Mouse (Mus musculus) embryonic facial prominence, embryonic 14.5 days (tissue): Measurements from ENCODE around the gene Rph3al. TPM values are rescaled to one million over a fixed set of nuclear protein-coding genes. Genes with fewer than 3 reads are reported as not detected.

Experiments used
- ATAC-seq: fragments of 200-750 bp; cut with Nextera tagmentation; 2 replicates; pipeline ENCODE4 v1.8.0; 2017; ENCODE audit warnings: low read depth, moderate number of reproducible peaks, moderate TSS enrichment
- DNase-seq: peaks from one replicate; pipeline ENCODE4 v3.0.0-alpha.2; 2015; ENCODE audit warnings: low spot score
- H3K27ac ChIP-seq: fragments of 300-500 bp; sonication (generic); replicated peaks from 2 replicates; pipeline ENCODE4 v1.5.1; 2014; ENCODE audit warnings: low read depth, mild to moderate bottlenecking, low read length, moderate library complexity
- H3K27me3 ChIP-seq: fragments of 300-500 bp; sonication (generic); replicated peaks from 2 replicates; pipeline ENCODE4 v1.6.1; 2014; ENCODE audit warnings: low read length; ENCODE audit not compliant: control insufficient read depth, insufficient read depth
- H3K36me3 ChIP-seq: fragments of 300-500 bp; sonication (generic); 2 replicates; pipeline ENCODE4 v1.6.1; 2014; ENCODE audit warnings: low read length, mixed read lengths; ENCODE audit not compliant: control insufficient read depth, insufficient read depth
- H3K4me1 ChIP-seq: fragments of 300-500 bp; sonication (generic); 2 replicates; pipeline ENCODE4 v1.6.1; 2014; ENCODE audit warnings: antibody characterized with exemption, low read length; ENCODE audit not compliant: control insufficient read depth, insufficient read depth
- H3K4me2 ChIP-seq: fragments of 300-500 bp; sonication (generic); 2 replicates; pipeline ENCODE4 v1.6.1; 2014; ENCODE audit warnings: low read depth, mild to moderate bottlenecking, low read length, moderate library complexity, mixed read lengths
- H3K4me3 ChIP-seq: fragments of 300-500 bp; sonication (generic); 2 replicates; pipeline ENCODE4 v1.5.1; 2014; ENCODE audit warnings: low read depth, mild to moderate bottlenecking, low read length
- H3K9ac ChIP-seq: fragments of 300-500 bp; sonication (generic); 2 replicates; pipeline ENCODE4 v1.6.1; 2014; ENCODE audit warnings: low read depth, mild to moderate bottlenecking, low read length, moderate library complexity, mixed read lengths
- H3K9me3 ChIP-seq: fragments of 300-500 bp; sonication (generic); 2 replicates; pipeline ENCODE4 v1.6.1; 2016; ENCODE audit warnings: low read length; ENCODE audit not compliant: control insufficient read depth
- WGBS: fragments of 180-500 bp; shearing (Covaris S2); extraction: QIAGEN DNeasy Blood & Tissue Kit; methylation state at CpG from one replicate; pipeline ENCODE4 v1.1.7; 2014; 5-methylcytosine and 5-hydroxymethylcytosine counted together
- polyA plus RNA-seq: library from polyadenylated mRNA; unstranded; fragments of >200 nt; fragmentation: Nextera tagmentation; extraction: Ambion mirVana; gene quantifications from 2 replicates; pipeline ENCODE4 v1.2.1, GENCODE M21; 2014

Rph3al gene
- polyA plus RNA-seq, 1 experiment from 2014 or later = 3.0 TPM

DNA sequence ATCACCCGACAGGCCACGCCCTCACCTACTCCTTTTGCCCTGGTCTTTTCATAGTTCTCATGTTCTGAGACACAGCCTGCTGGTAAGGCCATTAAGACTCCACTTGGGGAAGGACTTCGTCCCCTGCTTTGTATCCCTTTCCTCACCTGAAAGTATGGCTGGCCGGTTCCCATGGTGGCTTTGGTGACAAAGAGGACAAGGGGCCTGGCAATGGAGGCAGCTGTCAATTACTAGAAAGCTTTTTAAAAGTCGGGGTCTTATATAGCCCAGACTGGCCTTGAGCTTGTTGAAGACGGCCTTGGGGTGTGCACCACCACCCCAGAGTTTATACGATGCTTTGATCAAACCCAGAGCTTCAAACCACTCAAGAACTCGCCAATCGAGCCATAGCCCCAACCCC lies 39.7 kb downstream of the Rph3al start:
- Histone ChIP-seq H3K9me3 (no peaks in the 10 kb centered on the region), H3K4me2 (no peak overlapping the region), H3K4me3 (no peak overlapping the region), H3K9ac (no peak overlapping the region), H3K27me3 (no peaks in the 10 kb centered on the region), H3K27ac (no peak overlapping the region), H3K4me1 (no peaks in the 10 kb centered on the region), H3K36me3 (no peaks in the 10 kb centered on the region)
- no peak for DNase-seq
- ATAC-seq = no peak
- WGBS = 86% methylated on average over 9 of the region's 9 CpGs

DNA sequence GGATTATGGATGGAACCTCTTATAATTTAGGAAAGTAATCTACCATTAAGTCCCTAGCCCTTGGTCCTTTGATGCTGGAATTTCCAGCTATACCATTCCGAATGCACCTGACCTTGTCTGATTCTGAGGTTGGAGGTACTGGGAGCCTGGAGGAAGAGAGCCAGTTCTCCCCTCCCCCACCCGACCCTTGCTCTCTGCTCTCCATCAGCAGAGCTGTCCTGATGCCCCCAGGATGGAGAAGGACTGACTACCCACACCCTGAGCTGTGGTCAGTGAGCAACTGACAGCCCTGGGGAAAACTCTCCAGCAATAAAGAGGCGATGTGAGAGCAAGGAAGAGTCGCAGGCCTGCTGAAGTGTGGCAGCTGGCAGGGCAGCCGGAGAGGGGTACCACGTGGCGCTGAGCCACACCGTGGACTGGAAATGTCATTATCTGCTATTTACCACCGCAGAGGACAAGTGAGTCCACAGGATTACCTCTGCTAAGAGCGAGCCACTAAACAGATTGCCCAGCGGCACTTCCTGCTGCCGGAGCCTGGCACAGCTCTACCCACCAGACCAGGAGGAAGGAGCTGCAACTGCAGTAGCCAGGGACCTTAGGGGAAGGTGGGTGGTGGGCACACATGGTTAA lies 43.3 kb downstream of the Rph3al start:
- Histone ChIP-seq H3K36me3 (no peaks in the 10 kb centered on the region), H3K4me3 (no peak overlapping the region), H3K9me3 (no peaks in the 10 kb centered on the region), H3K27ac (no peak overlapping the region), H3K4me1 (no peaks in the 10 kb centered on the region), H3K9ac (no peak overlapping the region), H3K27me3 (no peaks in the 10 kb centered on the region), H3K4me2 (no peak overlapping the region)
- DNase-seq (no peak), ATAC-seq (no peak)
- WGBS = 64% methylated on average over 11 of the region's 12 CpGs

DNA sequence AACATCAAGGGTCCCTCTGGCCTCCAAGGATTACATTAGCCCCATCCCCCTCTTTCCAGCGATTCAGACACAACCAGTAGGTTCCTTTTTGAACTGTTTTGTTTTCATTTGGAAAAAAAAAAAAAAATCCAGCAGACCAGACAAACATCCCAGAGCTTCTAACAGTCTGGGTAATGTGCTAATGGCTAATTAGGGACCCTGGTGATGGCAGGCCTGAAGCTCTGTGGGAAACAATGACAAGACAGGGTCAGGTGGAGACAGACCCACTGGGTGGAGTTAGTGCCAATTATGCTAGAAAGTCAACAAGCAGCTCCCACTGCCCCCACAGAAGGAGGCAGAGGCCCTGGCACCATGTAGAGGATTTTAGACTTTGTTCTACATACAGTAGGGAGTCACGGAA lies 44.3 kb downstream of the Rph3al start:
- no peak overlapping the region for H3K9ac ChIP-seq
- no peak overlapping the region for H3K4me2 ChIP-seq
- no peaks in the 10 kb centered on the region for H3K9me3 ChIP-seq
- H3K4me3 ChIP-seq = no peak overlapping the region
- H3K27ac ChIP-seq = no peak overlapping the region
- DNase-seq = no peak
- H3K27me3 ChIP-seq = no peaks in the 10 kb centered on the region
- 70% methylated on average over 2 of the region's 2 CpGs for WGBS
- H3K36me3 ChIP-seq = no peaks in the 10 kb centered on the region
- H3K4me1 ChIP-seq = no peaks in the 10 kb centered on the region
- ATAC-seq = no peak

DNA sequence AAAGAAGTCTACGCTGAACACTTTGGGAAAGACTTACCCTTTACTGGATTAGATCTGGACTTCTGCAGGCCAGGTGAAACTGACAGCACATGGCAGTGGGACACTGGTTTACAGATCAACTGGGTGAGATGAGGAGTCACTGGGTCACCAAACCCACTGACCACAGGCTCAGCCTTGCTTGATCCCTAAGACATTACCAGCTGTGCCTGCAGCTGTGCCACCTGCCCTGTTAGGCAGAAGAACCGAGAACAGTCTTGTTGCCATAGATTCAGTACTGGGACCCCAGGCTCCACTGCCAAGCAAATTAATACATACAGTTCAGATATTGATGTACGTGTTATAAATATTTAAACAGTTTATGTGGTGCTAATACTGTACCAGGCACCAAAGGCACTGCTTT lies 50.9 kb downstream of the Rph3al start:
- WGBS = 73% methylated on average over 3 of the region's 3 CpGs

DNA sequence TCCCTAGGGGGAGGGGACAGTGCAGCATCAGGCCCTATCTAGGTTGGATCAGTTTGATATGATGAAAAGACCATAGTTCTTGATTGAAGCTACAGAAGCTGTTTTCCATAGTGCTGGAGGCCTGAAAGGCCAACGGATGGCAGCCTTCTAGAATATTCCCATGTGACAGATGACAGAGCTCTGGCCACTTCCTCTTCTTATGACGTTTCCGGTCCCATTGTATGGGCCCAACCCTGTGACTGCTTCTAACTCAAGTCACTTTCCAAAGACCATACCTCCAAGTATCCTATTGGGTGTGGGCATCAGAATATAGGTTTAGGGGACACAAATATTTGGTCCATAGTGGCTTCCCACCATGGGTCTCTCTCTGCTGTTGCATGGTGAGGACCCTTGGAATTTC lies 57.0 kb downstream of the Rph3al start:
- H3K4me3 ChIP-seq = no peak overlapping the region
- ATAC-seq (no peak), DNase-seq (no peak)
- no peaks in the 10 kb centered on the region for H3K9me3 ChIP-seq
- H3K4me2 ChIP-seq = no peak overlapping the region
- no peaks in the 10 kb centered on the region for H3K27me3 ChIP-seq
- no peak overlapping the region for H3K9ac ChIP-seq
- H3K27ac ChIP-seq = no peak overlapping the region
- peaks cover 19% of the 10 kb centered on the region for H3K4me1 ChIP-seq
- 84% methylated on average over 3 of the region's 3 CpGs for WGBS
- H3K36me3 ChIP-seq = no peaks in the 10 kb centered on the region

More for the DNA sequence above, 50.9 kb downstream of the Rph3al start:
- no peaks in the 10 kb centered on the region for H3K9me3 ChIP-seq
- DNase-seq (no peak), ATAC-seq (no peak)
- H3K27me3 ChIP-seq = no peaks in the 10 kb centered on the region
- no peak overlapping the region for H3K27ac ChIP-seq
- H3K9ac ChIP-seq = no peak overlapping the region
- H3K4me3 ChIP-seq = no peak overlapping the region
- no peaks in the 10 kb centered on the region for H3K36me3 ChIP-seq
- no peak overlapping the region for H3K4me2 ChIP-seq
- no peaks in the 10 kb centered on the region for H3K4me1 ChIP-seq

DNA sequence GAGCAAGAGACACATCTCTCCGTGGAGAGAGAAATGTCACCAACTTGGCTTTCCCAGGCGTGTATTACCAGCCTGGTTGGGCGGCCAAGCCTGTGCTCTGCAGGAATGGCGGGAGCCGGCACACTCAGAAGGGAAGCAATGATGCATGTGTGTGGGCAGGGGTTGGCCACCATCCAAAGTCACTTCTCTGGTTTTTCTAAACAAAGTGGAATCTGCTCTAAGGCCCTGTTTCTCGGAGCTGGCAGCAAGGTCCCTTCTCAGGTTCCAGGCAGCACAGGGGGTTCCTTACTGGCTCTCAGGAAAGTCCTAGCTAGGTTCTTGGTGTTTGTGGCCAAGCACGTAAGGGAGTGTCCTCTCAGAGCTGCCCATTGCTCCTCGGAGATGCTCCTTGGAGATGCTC lies 58.2 kb downstream of the Rph3al start:
- Histone ChIP-seq H3K4me2 (no peak overlapping the region), H3K36me3 (no peaks in the 10 kb centered on the region), H3K4me1 (peaks cover 20% of the 10 kb centered on the region), H3K9ac (no peak overlapping the region; the same call in 1 of the 2 replicates), H3K9me3 (no peaks in the 10 kb centered on the region), H3K27ac (peak overlapping the region; percentile 5; the same call in 1 of the 2 replicates), H3K27me3 (no peaks in the 10 kb centered on the region), H3K4me3 (no peak overlapping the region)
- WGBS = 39% methylated on average over 8 of the region's 8 CpGs
- DNase-seq (peak; percentile 87), ATAC-seq (no peak)

DNA sequence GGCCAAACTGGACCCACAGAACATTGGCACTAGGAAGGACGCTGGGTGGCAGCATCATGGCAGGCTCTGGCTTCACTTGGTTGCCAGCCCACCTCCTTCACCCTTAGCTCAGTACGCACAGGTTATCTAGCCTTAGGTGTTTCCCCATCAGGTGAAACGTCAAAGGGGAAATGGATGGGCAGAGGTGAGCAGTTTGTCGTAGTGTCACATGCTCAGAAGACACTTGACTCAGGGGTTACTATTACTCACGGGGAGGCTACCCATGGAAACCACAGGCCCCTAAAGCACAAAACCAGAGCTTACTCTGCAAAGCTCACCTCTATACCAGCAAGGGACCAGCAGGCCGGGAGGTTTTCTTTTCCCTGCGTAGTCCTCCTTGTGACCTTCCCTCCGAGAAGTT lies 59.8 kb downstream of the Rph3al start:
- Histone ChIP-seq H3K4me1 (peaks cover 20% of the 10 kb centered on the region), H3K27me3 (no peaks in the 10 kb centered on the region), H3K4me2 (no peak overlapping the region), H3K9ac (no peak overlapping the region), H3K36me3 (no peaks in the 10 kb centered on the region), H3K4me3 (no peak overlapping the region), H3K27ac (no peak overlapping the region), H3K9me3 (no peaks in the 10 kb centered on the region)
- DNase-seq (no peak), ATAC-seq (no peak)
- WGBS = 87% methylated on average over 8 of the region's 8 CpGs

DNA sequence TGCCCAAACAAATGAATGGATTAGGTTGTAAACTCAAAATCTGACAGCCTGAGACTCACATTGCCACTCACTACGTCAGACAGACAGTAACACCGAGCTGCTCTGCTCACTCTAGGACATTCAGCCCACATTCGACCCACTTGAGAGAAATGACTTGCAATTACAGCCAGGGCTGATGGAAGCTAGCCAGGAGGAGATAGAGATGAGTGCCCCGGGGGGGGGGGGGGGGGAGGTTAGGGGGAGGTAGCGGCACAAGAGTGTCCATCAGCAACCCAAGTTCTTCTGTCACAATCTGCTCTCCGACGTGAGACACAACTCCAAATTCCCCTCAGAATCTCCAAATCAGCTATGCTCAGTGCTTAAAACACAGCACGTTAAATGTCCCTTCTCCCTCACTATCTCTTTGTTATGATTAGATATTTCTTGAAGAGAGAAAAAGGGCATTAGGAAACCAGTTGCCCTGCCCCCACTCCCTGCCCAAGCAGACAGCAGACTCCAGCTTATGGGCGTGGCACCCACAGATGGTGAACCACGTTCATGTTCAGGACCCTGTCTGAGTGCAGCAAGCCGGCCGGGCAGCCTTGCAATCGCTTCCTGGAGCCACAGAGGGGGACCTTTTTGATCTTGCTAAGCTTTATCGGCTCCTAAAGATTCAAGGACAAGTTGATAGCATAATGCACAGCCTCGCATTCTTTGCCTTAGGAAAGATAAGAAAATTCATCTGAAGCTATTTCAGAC lies 62.0 kb downstream of the Rph3al start:
- no peak for ATAC-seq
- no peaks in the 10 kb centered on the region for H3K9me3 ChIP-seq
- 42% methylated on average over 15 of the region's 15 CpGs for WGBS
- no peak overlapping the region for H3K9ac ChIP-seq
- no peaks in the 10 kb centered on the region for H3K27me3 ChIP-seq
- H3K4me1 ChIP-seq = peaks cover 20% of the 10 kb centered on the region
- DNase-seq = no peak
- H3K36me3 ChIP-seq = no peaks in the 10 kb centered on the region
- H3K4me3 ChIP-seq = no peak overlapping the region
- H3K27ac ChIP-seq = no peak overlapping the region
- no peak overlapping the region for H3K4me2 ChIP-seq

DNA sequence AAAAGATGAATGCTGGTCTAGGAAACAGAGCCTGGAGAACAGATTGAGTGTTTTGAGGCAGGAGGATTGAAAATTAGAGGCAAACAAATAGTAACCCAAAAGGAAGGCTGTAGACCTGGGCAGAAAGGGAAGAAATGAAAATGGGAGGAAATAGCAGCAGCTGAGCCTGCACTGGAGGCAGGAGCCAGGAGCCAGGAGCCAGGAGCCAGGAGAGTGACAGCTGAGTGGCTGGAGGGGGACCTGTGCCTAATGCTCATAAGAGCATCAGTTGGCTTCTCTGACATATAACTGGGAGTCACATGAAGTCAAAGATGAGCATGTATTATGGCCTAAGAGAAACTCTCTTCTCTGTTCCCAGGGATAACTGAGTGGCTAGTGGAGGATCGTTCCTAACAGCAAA lies 66.5 kb downstream of the Rph3al start:
- Histone ChIP-seq H3K27me3 (no peaks in the 10 kb centered on the region), H3K27ac (no peak overlapping the region), H3K4me3 (no peak overlapping the region), H3K4me1 (peaks cover 6% of the 10 kb centered on the region), H3K9me3 (no peaks in the 10 kb centered on the region), H3K4me2 (no peak overlapping the region), H3K9ac (no peak overlapping the region), H3K36me3 (no peaks in the 10 kb centered on the region)
- DNase-seq = no peak
- WGBS = 72% methylated on average over 1 of the region's 1 CpGs
- no peak for ATAC-seq
